Mouse (Mus musculus): ENCODE measurements around the gene Mbd3. TPM values are rescaled to one million over a fixed set of nuclear protein-coding genes. Genes with fewer than 3 reads are reported as not detected.

The Mbd3 gene
- polyA plus RNA-seq, 1 experiment from 2014 or later = 181 TPM

GRCm38 (mm10) chr10:80374063-80374462 lies 25.3 kb downstream of the Mbd3 start:
- ChIA-PET POLR2A (no interaction called here), CTCF (interaction anchor here (0.8 to 2.4 kb wide), 4 partner anchors 10 to 33 kb away, joined by 4 to 9 read pairs (median 6); no protein-coding TSS in a partner anchor)
- no peaks in the 10 kb centered on the region for H3K27me3 ChIP-seq
- no peak for ATAC-seq
- no peak for TF ChIP-seq CTCF (IDR thresholded peaks at IDR 0.05)
- DNase-seq (ENCODE audit: low read depth, low spot score) = no peak
- in situ Hi-C loops (cut with MboI; ENCODE audit: low pct_unique_long_range_greater_than_20kb) = loop anchor here (25.0 kb wide), 1 partner anchor 138 kb away; no protein-coding TSS in a partner anchor

GRCm38 (mm10) chr10:80372706-80373105 lies 26.6 kb downstream of the Mbd3 start:
- no peaks in the 10 kb centered on the region for H3K27me3 ChIP-seq
- DNase-seq (ENCODE audit: low read depth, low spot score) (no peak), ATAC-seq (no peak)
- POLR2A ChIA-PET = no interaction called here
- CTCF ChIA-PET = interaction anchor here (1.0 to 1.4 kb wide), 3 partner anchors 11 to 32 kb away, joined by 3 to 9 read pairs (median 4); no protein-coding TSS in a partner anchor
- TF ChIP-seq CTCF (IDR thresholded peaks at IDR 0.05) = no peak
- in situ Hi-C loops (cut with MboI; ENCODE audit: low pct_unique_long_range_greater_than_20kb) = loop anchor here (25.0 kb wide), 1 partner anchor 140 kb away; no protein-coding TSS in a partner anchor

- in situ Hi-C loops (cut with MboI; ENCODE audit: low pct_unique_long_range_greater_than_20kb) = loop anchor here (25.0 kb wide), 1 partner anchor 140 kb away; no protein-coding TSS in a partner anchor
- CTCF ChIA-PET = interaction anchor here (1.0 to 1.4 kb wide), 4 partner anchors 11 to 31 kb away, joined by 3 to 9 read pairs (median 4); no protein-coding TSS in a partner anchor
- TF ChIP-seq CTCF (IDR thresholded peaks at IDR 0.05) = no peak
- POLR2A ChIA-PET = no interaction called here
- no peak for DNase-seq (ENCODE audit: low read depth, low spot score)
- H3K27me3 ChIP-seq = no peaks in the 10 kb centered on the region
- ATAC-seq = no peak
Measured at GRCm38 (mm10) chr10:80371983-80372382, 27.4 kb downstream of the Mbd3 start.

GRCm38 (mm10) chr10:80371411-80371966 lies 27.9 kb downstream of the Mbd3 start:
- ChIA-PET POLR2A (no interaction called here), CTCF (interaction anchor here (1.2 kb wide), 2 partner anchors 11 to 13 kb away, joined by 3 to 4 read pairs; no protein-coding TSS in a partner anchor)
- no peaks in the 10 kb centered on the region for H3K27me3 ChIP-seq
- DNase-seq (ENCODE audit: low read depth, low spot score) (no peak), ATAC-seq (no peak)
- in situ Hi-C loops (cut with MboI; ENCODE audit: low pct_unique_long_range_greater_than_20kb) = loop anchor here (25.0 kb wide), 1 partner anchor 141 kb away; no protein-coding TSS in a partner anchor
- TF ChIP-seq CTCF (IDR thresholded peaks at IDR 0.05) = no peak

GRCm38 (mm10) chr10:80369995-80370747 lies 29.2 kb downstream of the Mbd3 start:
- H3K27me3 ChIP-seq = no peaks in the 10 kb centered on the region
- ATAC-seq (no peak), DNase-seq (ENCODE audit: low read depth, low spot score) (no peak)
- ChIA-PET POLR2A (no interaction called here), CTCF (interaction anchor here (1.1 to 2.2 kb wide), 2 partner anchors 13 to 20 kb away, joined by 3 to 8 read pairs; no protein-coding TSS in a partner anchor)
- in situ Hi-C loops (cut with MboI; ENCODE audit: low pct_unique_long_range_greater_than_20kb) = loop anchor here (25.0 kb wide), 1 partner anchor 142 kb away; no protein-coding TSS in a partner anchor
- TF ChIP-seq CTCF (IDR thresholded peaks at IDR 0.05) = no peak

- ATAC-seq (no peak), DNase-seq (ENCODE audit: low read depth, low spot score) (no peak)
- no peak for TF ChIP-seq CTCF (IDR thresholded peaks at IDR 0.05)
- POLR2A ChIA-PET = no interaction called here
- CTCF ChIA-PET = interaction anchor here (2.2 kb wide), 1 partner anchor 18 kb away, joined by 8 read pairs; no protein-coding TSS in a partner anchor
- in situ Hi-C loops (cut with MboI; ENCODE audit: low pct_unique_long_range_greater_than_20kb) = loop anchor here (25.0 kb wide), 1 partner anchor 144 kb away; no protein-coding TSS in a partner anchor
- H3K27me3 ChIP-seq = peaks cover 9% of the 10 kb centered on the region
Measured at GRCm38 (mm10) chr10:80368392-80368791, 31.0 kb downstream of the Mbd3 start.

GRCm38 (mm10) chr10:80367954-80368353 lies 31.4 kb downstream of the Mbd3 start:
- CTCF ChIA-PET = no interaction called here
- POLR2A ChIA-PET = no interaction called here
- ATAC-seq = no peak
- DNase-seq (ENCODE audit: low read depth, low spot score) = no peak
- TF ChIP-seq CTCF (IDR thresholded peaks at IDR 0.05) = no peak
- in situ Hi-C loops (cut with MboI; ENCODE audit: low pct_unique_long_range_greater_than_20kb) = loop anchor here (25.0 kb wide), 1 partner anchor 144 kb away; no protein-coding TSS in a partner anchor
- peaks cover 9% of the 10 kb centered on the region for H3K27me3 ChIP-seq

- ChIA-PET CTCF (interaction anchor here (0.9 kb wide), 1 partner anchor 15 kb away, joined by 3 read pairs; no protein-coding TSS in a partner anchor), POLR2A (no interaction called here)
- DNase-seq (ENCODE audit: low read depth, low spot score) (no peak), ATAC-seq (no peak)
- in situ Hi-C loops (cut with MboI; ENCODE audit: low pct_unique_long_range_greater_than_20kb) = loop anchor here (25.0 kb wide), 1 partner anchor 147 kb away; no protein-coding TSS in a partner anchor
- no peak for TF ChIP-seq CTCF (IDR thresholded peaks at IDR 0.05)
- peaks cover 9% of the 10 kb centered on the region for H3K27me3 ChIP-seq
Measured at GRCm38 (mm10) chr10:80365736-80366135, 33.6 kb downstream of the Mbd3 start.

- ChIA-PET CTCF (interaction anchor here (1.0 kb wide), 1 partner anchor 13 kb away, joined by 3 read pairs; no protein-coding TSS in a partner anchor), POLR2A (no interaction called here)
- in situ Hi-C loops (cut with MboI; ENCODE audit: low pct_unique_long_range_greater_than_20kb) = loop anchor here (25.0 kb wide), 1 partner anchor 149 kb away; no protein-coding TSS in a partner anchor
- peaks cover 15% of the 10 kb centered on the region for H3K27me3 ChIP-seq
- no peak for TF ChIP-seq CTCF (IDR thresholded peaks at IDR 0.05)
- no peak for DNase-seq (ENCODE audit: low read depth, low spot score)
- no peak for ATAC-seq
Measured at GRCm38 (mm10) chr10:80363734-80364133, 35.6 kb downstream of the Mbd3 start.

GRCm38 (mm10) chr10:80357994-80358639 lies 41.2 kb downstream of the Mbd3 start:
- in situ Hi-C loops (cut with MboI; ENCODE audit: low pct_unique_long_range_greater_than_20kb) = loop anchor here (25.0 kb wide), 1 partner anchor 154 kb away; no protein-coding TSS in a partner anchor
- H3K27me3 ChIP-seq = peaks cover 31% of the 10 kb centered on the region
- ChIA-PET POLR2A (no interaction called here), CTCF (no interaction called here)
- ATAC-seq (no peak), DNase-seq (ENCODE audit: low read depth, low spot score) (no peak)
- no peak for TF ChIP-seq CTCF (IDR thresholded peaks at IDR 0.05)

Data from Patski (cell line).